Mouse (Mus musculus) olfactory bulb, adult 2 months (tissue): ENCODE data around the gene Aldh3b1.

ENCODE experiments used
- CTCF ChIP-seq: fragments of 200-500 bp; IDR thresholded peaks from 2 replicates; pipeline ENCODE4 v1.5.1; 2012; ENCODE audit warnings: low read depth, mild to moderate bottlenecking, low read length, moderate library complexity; ENCODE audit not compliant: insufficient read depth
- POLR2A ChIP-seq: fragments of 200-500 bp; IDR thresholded peaks from 2 replicates; pipeline ENCODE4 v1.6.1; 2012; ENCODE audit warnings: mild to moderate bottlenecking, low read depth, low read length, moderate library complexity; ENCODE audit not compliant: insufficient read depth

- no peak for TF ChIP-seq POLR2A
- TF ChIP-seq CTCF: no peak
Measured at GRCm38 (mm10) chr19:3972229-3972628, 42.6 kb upstream of the Aldh3b1 start, which contains the start of gene Aldh3b2.
